Mouse (Mus musculus): ENCODE results near the gene C2cd4c. TPM values are rescaled to one million over a fixed set of nuclear protein-coding genes. Genes with fewer than 3 reads are reported as not detected.
A peak's percentile ranks its signal among the peaks of the same experiment; 100 is the strongest.

Gene C2cd4c
- 0.08 and 0.11 TPM in 2 replicates for polyA plus RNA-seq (2015; fragmentation: Nextera tagmentation; extraction: Ambion mirVana)

DNA sequence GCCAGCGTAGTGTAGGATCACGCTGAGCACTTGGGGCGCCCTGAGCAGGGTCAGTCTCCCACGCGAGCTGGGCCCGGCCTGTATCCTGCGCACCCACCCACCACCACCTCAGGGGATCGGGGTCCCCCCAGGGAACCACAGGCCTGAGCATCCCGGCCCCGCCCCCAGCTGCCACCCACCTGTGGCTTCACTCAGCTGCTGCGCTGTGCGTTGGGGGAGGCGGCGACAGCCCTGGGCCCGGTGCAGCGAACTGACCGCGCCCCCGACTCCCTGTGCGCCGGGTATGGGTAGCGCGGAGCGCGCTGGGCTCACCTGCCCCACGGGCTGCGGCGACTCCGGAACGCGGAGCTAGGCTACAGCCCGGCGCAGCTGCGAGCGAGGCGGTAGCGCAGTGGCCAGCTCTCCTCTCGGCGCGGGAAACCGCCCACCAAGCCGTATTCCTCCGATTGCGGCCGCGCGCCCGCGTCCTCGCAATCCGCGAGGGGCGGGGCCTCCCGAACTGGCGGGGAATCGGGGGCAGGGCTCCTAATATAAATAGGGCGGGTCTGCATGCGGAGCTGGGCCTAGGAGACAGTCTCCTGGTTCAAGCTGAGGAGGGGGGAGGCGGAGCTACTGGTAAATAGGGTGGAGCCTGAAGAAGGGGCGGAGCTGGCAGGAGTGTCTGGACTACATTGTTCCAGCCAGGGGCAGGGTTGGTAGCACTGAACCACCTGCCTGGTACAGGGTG, at the start of gene C2cd4c:
TSS of gene C2cd4c (minus strand) at position 448 of the 727 bp plus-strand sequence.
- H3K4me3 ChIP-seq, result peak within 1 kb of the TSS; percentile 60
- peak within 1 kb of the TSS; percentile 65 for H3K9ac ChIP-seq
- H3K4me1 ChIP-seq, result peaks cover 26% of the 10 kb centered on the region
- H3K4me2 ChIP-seq, result peak within 1 kb of the TSS; percentile 96
- 2% methylated on average over 54 of the region's 60 CpGs for WGBS
- H3K9me3 ChIP-seq (replicated peaks), result no peaks in the 10 kb centered on the region
- H3K27ac ChIP-seq, result no peak within 1 kb of the TSS
- H3K36me3 ChIP-seq (ENCODE audit: poor library complexity, severe bottlenecking), result no peaks in the 10 kb centered on the region
- H3K27me3 ChIP-seq, result peaks cover 39% of the 10 kb centered on the region
- ATAC-seq, result peak; percentile 79

DNA sequence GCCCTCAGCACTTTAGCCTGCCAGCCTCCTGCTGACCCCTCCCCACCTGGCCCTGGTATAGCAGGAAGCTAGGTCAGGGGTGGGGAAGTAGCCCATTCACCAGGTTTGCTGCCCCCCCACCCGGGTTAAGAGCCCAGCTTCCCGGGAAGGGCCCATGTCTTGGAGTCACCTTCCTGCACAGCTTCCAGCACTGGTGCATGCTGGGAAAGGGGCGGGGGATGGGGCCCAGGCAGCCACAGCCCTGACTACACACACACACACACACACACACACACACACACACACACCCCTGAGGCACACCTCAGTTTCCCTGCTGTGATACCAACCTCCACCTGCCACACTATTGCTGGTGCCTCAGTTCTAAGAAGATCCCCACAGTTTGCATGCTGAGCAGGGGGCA, 48.0 kb upstream of the C2cd4c start:
- Histone ChIP-seq H3K4me1 (no peaks in the 10 kb centered on the region; the same call in 1 of the 2 replicates), H3K27me3 (no peaks in the 10 kb centered on the region), H3K4me3 (no peak overlapping the region), H3K9me3 (replicated peaks) (no peaks in the 10 kb centered on the region), H3K36me3 (ENCODE audit: poor library complexity, severe bottlenecking) (no peaks in the 10 kb centered on the region), H3K9ac (no peak overlapping the region), H3K4me2 (no peak overlapping the region), H3K27ac (no peak overlapping the region)
- 38% methylated on average over 2 of the region's 3 CpGs for WGBS
- no peak for ATAC-seq

GRCm38 (mm10) chr10:79660298-79660697, 46.5 kb upstream of the C2cd4c start:
- Histone ChIP-seq H3K4me1 (peaks cover under 1% of the 10 kb centered on the region; the same call in 1 of the 2 replicates), H3K9ac (no peak overlapping the region), H3K27me3 (no peaks in the 10 kb centered on the region), H3K9me3 (replicated peaks) (no peaks in the 10 kb centered on the region), H3K36me3 (ENCODE audit: poor library complexity, severe bottlenecking) (no peaks in the 10 kb centered on the region), H3K4me2 (no peak overlapping the region), H3K27ac (no peak overlapping the region), H3K4me3 (no peak overlapping the region)
- ATAC-seq, result no peak
- 74% methylated on average over 2 of the region's 2 CpGs for WGBS

GRCm38 (mm10) chr10:79658829-79659228, 45.0 kb upstream of the C2cd4c start:
- no peak overlapping the region for H3K9ac ChIP-seq
- H3K27me3 ChIP-seq, result no peaks in the 10 kb centered on the region
- H3K9me3 ChIP-seq (replicated peaks), result no peaks in the 10 kb centered on the region
- H3K27ac ChIP-seq, result no peak overlapping the region
- ATAC-seq, result no peak
- H3K36me3 ChIP-seq (ENCODE audit: poor library complexity, severe bottlenecking), result no peaks in the 10 kb centered on the region
- H3K4me3 ChIP-seq, result no peak overlapping the region
- 21% methylated on average over 4 of the region's 4 CpGs for WGBS
- H3K4me1 ChIP-seq, result peaks cover 7% of the 10 kb centered on the region; the same call in 1 of the 2 replicates
- H3K4me2 ChIP-seq, result no peak overlapping the region

GRCm38 (mm10) chr10:79654946-79655395, 41.1 kb upstream of the C2cd4c start:
- 0 out of 2 replicates have a peak overlapping the region, but pooled peaks have one; percentile 6 for H3K27ac ChIP-seq
- no peaks in the 10 kb centered on the region for H3K36me3 ChIP-seq (ENCODE audit: poor library complexity, severe bottlenecking)
- WGBS, result 35% methylated on average over 1 of the region's 1 CpGs
- H3K9ac ChIP-seq, result no peak overlapping the region
- no peak overlapping the region for H3K4me3 ChIP-seq
- H3K27me3 ChIP-seq, result no peaks in the 10 kb centered on the region; the same call in 1 of the 2 replicates
- peak; percentile 86 for ATAC-seq
- no peaks in the 10 kb centered on the region for H3K9me3 ChIP-seq (replicated peaks)
- no peak overlapping the region for H3K4me2 ChIP-seq
- peaks cover 7% of the 10 kb centered on the region; the same call in 1 of the 2 replicates for H3K4me1 ChIP-seq

GRCm38 (mm10) chr10:79652789-79653188, 39.0 kb upstream of the C2cd4c start:
- no peak overlapping the region for H3K27ac ChIP-seq
- H3K36me3 ChIP-seq (ENCODE audit: poor library complexity, severe bottlenecking), result no peaks in the 10 kb centered on the region
- H3K9me3 ChIP-seq (replicated peaks), result no peaks in the 10 kb centered on the region
- 85% methylated on average over 7 of the region's 7 CpGs for WGBS
- H3K4me3 ChIP-seq, result no peak overlapping the region
- no peak overlapping the region for H3K9ac ChIP-seq
- peaks cover 7% of the 10 kb centered on the region; the same call in 1 of the 2 replicates for H3K4me1 ChIP-seq
- H3K4me2 ChIP-seq, result no peak overlapping the region
- no peak for ATAC-seq
- H3K27me3 ChIP-seq, result no peaks in the 10 kb centered on the region; the same call in 1 of the 2 replicates

GRCm38 (mm10) chr10:79649070-79649751, 35.4 kb upstream of the C2cd4c start:
- Histone ChIP-seq H3K27me3 (no peaks in the 10 kb centered on the region; the same call in 1 of the 2 replicates), H3K9me3 (replicated peaks) (no peaks in the 10 kb centered on the region), H3K4me2 (no peak overlapping the region), H3K4me3 (no peak overlapping the region), H3K27ac (no peak overlapping the region), H3K9ac (no peak overlapping the region), H3K4me1 (no peaks in the 10 kb centered on the region), H3K36me3 (ENCODE audit: poor library complexity, severe bottlenecking) (no peaks in the 10 kb centered on the region)
- peak; percentile 79 for ATAC-seq
- 29% methylated on average over 7 of the region's 7 CpGs for WGBS

- 78% methylated on average over 8 of the region's 8 CpGs for WGBS
- Histone ChIP-seq H3K27me3 (no peaks in the 10 kb centered on the region), H3K36me3 (ENCODE audit: poor library complexity, severe bottlenecking) (no peaks in the 10 kb centered on the region), H3K9me3 (replicated peaks) (no peaks in the 10 kb centered on the region), H3K9ac (no peak within 1 kb of the TSS), H3K4me2 (no peak within 1 kb of the TSS), H3K4me3 (no peak within 1 kb of the TSS), H3K4me1 (no peaks in the 10 kb centered on the region), H3K27ac (no peak within 1 kb of the TSS)
- no peak for ATAC-seq
These were observed 31.9 kb upstream of the C2cd4c start, which contains the start of gene Odf3l2 for GRCm38 (mm10) chr10:79645711-79646110. Gene Odf3l2, minus strand, starts transcription at chr10:79645738.

DNA sequence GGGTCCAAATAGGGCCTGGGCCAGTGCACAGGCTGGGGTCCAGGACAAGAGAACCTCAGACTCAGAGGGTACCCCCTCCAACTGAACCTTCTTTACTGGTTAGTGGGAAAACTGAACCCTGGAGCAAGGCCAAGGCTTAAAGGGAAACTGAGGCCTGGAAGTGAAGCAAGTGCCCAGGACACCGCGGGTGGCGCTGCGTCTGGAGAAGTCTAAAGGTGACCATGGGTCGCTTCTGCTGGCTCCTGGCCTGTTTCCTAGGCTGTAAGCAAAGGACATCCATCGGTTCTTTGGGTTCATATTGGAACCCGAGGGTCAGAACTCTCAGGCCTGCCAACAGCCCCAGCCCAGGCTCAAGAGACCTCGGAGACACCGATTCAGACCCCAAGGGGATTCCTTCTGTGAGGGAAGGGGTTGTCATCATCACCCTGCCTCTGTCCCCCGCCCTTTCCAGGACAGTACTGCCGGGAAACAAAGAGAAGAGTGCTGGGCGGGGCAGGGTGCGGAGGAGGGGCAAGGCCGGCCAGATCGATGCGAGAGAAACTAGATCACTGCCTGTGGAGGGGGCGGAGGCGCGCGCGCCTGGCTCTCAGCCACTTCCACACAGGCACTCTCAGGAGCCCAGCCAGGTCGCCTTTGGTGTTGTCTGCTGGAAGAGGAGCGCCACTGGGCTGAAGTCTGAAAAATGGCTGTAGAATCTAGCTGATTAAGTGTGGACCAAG, 24.8 kb upstream of the C2cd4c start:
- Histone ChIP-seq H3K36me3 (ENCODE audit: poor library complexity, severe bottlenecking) (no peaks in the 10 kb centered on the region), H3K27me3 (peaks cover 40% of the 10 kb centered on the region), H3K9me3 (replicated peaks) (no peaks in the 10 kb centered on the region), H3K4me1 (peaks cover 26% of the 10 kb centered on the region), H3K4me3 (peak overlapping the region; percentile 79), H3K27ac (no peak overlapping the region), H3K9ac (peak overlapping the region; percentile 34), H3K4me2 (peak overlapping the region; percentile 80)
- ATAC-seq, result no peak
- WGBS, result 5% methylated on average over 23 of the region's 23 CpGs

- H3K9ac ChIP-seq, result peak within 1 kb of the TSS; percentile 85
- under 1% methylated on average over 100 of the region's 116 CpGs for WGBS
- ATAC-seq, result peak; percentile 88
- peaks cover 26% of the 10 kb centered on the region for H3K4me1 ChIP-seq
- H3K4me3 ChIP-seq, result peak within 1 kb of the TSS; percentile 79
- peak within 1 kb of the TSS; percentile 80 for H3K4me2 ChIP-seq
- no peaks in the 10 kb centered on the region for H3K9me3 ChIP-seq (replicated peaks)
- no peaks in the 10 kb centered on the region for H3K36me3 ChIP-seq (ENCODE audit: poor library complexity, severe bottlenecking)
- H3K27me3 ChIP-seq, result peaks cover 40% of the 10 kb centered on the region
- H3K27ac ChIP-seq, result peak within 1 kb of the TSS; percentile 74
These were observed 23.6 kb upstream of the C2cd4c start, which contains the start of gene Shc2 for GRCm38 (mm10) chr10:79637128-79638110. Gene Shc2, minus strand, starts transcription at chr10:79637918.

GRCm38 (mm10) chr10:79636287-79636686, 22.5 kb upstream of the C2cd4c start:
- H3K9ac ChIP-seq, result no peak overlapping the region
- no peaks in the 10 kb centered on the region for H3K36me3 ChIP-seq (ENCODE audit: poor library complexity, severe bottlenecking)
- H3K4me2 ChIP-seq, result peak overlapping the region; percentile 80
- 77% methylated on average over 8 of the region's 8 CpGs for WGBS
- H3K27me3 ChIP-seq, result peaks cover 40% of the 10 kb centered on the region
- H3K4me3 ChIP-seq, result peak overlapping the region; percentile 79
- H3K27ac ChIP-seq, result no peak overlapping the region
- H3K4me1 ChIP-seq, result peaks cover 26% of the 10 kb centered on the region
- no peaks in the 10 kb centered on the region for H3K9me3 ChIP-seq (replicated peaks)
- ATAC-seq, result no peak

Measured in forebrain, embryonic 13.5 days (tissue).